Mouse (Mus musculus) neutrophil, adult 65 days (primary cell): ENCODE results near the gene Gm3460. TPM values are rescaled to one million over a fixed set of nuclear protein-coding genes. Genes with fewer than 3 reads are reported as not detected.

ENCODE experiments used
- total RNA-seq: library from RNA; stranded (reverse); gene quantifications from 2 replicates; pipeline ENCODE4 v1.2.4, GENCODE M21; 2023

Gm3460 gene
- total RNA-seq: not detected in 2 replicates

GRCm38 (mm10) chr14:6622318-6622717 is at the start of gene Gm3460:
Gm3460 (minus strand) TSS chr14:6622418.

DNA sequence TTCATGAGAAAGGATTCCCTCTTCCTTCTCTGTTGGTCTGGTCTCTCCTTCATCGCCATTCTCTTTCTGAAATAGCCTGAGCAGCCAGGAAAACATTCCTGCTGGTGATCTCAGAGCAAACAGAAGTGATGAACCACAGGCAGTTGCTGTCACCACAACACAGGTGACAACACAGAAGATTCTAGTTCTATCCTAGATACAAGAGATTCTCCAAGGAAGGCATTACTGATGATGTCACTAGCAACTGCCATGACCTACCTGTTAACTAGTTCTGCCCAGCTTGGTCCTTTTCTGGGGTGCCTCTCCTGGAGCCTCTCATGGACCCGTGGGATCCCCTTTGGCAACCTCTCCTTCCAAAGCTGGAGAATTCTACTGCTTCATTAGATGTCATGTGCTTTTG is 31.7 kb downstream of the Gm3460 start, which contains the start of gene Gm3629:
Gm3629 (minus strand) TSS at position 101 of the 400 bp plus-strand sequence.

Other genes starting within 250 kb of the Gm3460 start
- gene Gm16440, start 232.1 kb downstream of the Gm3460 start, total RNA-seq: not detected in 2 replicates
- not detected in 2 replicates for gene Gm3591, start 209.9 kb downstream of the Gm3460 start, total RNA-seq
- not detected in 2 replicates for gene Gm3594, start 177.8 kb downstream of the Gm3460 start, total RNA-seq
- not detected in 2 replicates for gene Gm8356, start 85.1 kb downstream of the Gm3460 start, total RNA-seq
- gene Gm3629, start 31.8 kb downstream of the Gm3460 start, total RNA-seq: not detected in 2 replicates
- gene Gm10251, start 61.8 kb upstream of the Gm3460 start, total RNA-seq: not detected in 2 replicates
- not detected in 2 replicates for gene Gm8050, start 97.8 kb upstream of the Gm3460 start, total RNA-seq
- gene Gm3636, start 119.9 kb upstream of the Gm3460 start, total RNA-seq: not detected in 2 replicates
- not detected in 2 replicates for gene Gm8362, start 152.0 kb upstream of the Gm3460 start, total RNA-seq
- not detected in 2 replicates for gene Gm3642, start 217.9 kb upstream of the Gm3460 start, total RNA-seq